Mouse (Mus musculus): ENCODE measurements around the gene Siae.

Siae gene

GRCm38 (mm10) chr9:37554838-37555748, at the start of gene Siae:
Gene Siae, plus strand, starts transcription at chr9:37555698.
- no peak for DNase-seq (ENCODE audit: low read depth, low spot score)

GRCm38 (mm10) chr9:37506023-37506422, 49.5 kb upstream of the Siae start:
- DNase-seq (ENCODE audit: low read depth, low spot score): no peak

GRCm38 (mm10) chr9:37512097-37512496, 43.4 kb upstream of the Siae start:
- no peak for DNase-seq (ENCODE audit: low read depth, low spot score)

DNA sequence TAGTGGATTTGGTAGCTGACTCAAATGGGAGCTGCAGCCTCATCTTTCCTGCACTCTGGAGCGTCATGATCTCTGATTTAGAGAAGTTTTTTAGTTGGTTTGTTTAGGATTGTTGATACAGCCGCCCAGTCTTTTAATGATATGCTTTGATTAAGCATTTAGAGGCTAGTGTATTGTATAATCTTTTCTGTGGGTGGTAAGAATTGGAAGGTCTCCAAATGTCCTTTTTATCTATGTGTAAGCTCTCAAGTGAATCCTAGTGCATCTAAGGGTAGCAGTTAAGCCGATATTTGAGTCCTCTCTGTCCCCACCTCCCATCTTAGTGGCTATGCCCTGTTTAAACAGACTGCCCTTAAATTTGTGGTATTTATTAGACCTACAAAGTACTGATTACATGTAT, 41.0 kb upstream of the Siae start:
- DNase-seq (ENCODE audit: low read depth, low spot score): no peak

GRCm38 (mm10) chr9:37517467-37517866, 38.0 kb upstream of the Siae start:
- no peak for DNase-seq (ENCODE audit: low read depth, low spot score)

DNA sequence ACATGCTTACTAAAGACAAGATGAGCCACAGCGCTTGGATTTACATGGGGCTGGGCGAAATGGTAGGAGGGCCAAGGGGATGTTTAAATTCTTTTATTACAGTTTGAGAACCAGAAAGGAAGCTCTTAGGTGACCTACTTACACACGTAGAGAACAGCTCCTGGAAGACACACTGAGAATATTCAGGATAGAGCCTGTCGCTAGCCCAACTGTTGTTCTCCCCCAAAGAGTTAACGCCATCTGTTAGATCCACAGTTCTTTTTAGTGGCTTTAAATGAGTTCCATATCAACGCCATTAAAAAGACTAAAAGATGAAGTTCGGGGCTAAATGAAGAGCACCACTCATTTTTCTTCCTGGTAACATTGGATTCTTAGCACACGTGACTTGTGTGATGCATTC, 36.5 kb upstream of the Siae start:
- DNase-seq (ENCODE audit: low read depth, low spot score): no peak

DNA sequence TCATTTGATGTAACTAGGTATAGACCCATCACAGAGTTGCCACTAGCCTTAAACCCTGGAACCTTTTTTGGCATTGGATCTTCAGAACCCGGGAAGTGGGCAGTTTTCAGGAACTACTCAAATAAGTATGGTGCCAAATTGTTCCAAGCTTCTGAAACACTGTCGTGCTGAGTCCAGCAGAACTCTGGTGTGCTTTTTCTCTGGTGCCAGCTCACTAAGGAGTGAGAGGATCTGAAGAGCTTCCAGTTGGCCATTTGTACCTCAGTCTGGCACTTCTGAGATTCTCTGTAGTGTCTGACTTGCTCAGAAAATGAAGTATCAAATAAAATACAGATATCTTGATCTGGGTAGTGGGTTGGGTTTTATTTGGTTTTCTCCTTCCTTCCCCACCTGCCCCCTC, 35.5 kb upstream of the Siae start:
- DNase-seq (ENCODE audit: low read depth, low spot score): no peak

DNA sequence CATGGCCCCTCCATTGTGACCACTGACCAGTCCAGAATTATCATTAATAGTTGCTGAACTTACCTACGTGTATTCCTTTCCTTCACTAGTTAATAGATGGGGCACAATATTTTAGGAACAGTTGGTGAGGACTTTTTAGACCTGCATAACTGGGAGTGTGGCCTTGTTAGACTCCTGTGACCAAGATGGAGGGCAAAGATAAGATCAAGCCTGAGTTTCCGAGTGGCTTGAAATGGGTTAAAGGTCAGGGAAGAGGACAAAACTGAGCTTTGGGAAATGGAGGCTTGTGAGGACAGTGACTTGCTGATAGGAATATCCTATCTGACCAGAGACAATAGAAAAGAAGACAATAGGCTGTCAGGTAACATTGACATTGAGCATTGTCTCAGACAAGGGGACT, 30.0 kb upstream of the Siae start:
- no peak for DNase-seq (ENCODE audit: low read depth, low spot score)

GRCm38 (mm10) chr9:37526443-37527395, 28.8 kb upstream of the Siae start:
- DNase-seq (ENCODE audit: low read depth, low spot score): no peak

DNA sequence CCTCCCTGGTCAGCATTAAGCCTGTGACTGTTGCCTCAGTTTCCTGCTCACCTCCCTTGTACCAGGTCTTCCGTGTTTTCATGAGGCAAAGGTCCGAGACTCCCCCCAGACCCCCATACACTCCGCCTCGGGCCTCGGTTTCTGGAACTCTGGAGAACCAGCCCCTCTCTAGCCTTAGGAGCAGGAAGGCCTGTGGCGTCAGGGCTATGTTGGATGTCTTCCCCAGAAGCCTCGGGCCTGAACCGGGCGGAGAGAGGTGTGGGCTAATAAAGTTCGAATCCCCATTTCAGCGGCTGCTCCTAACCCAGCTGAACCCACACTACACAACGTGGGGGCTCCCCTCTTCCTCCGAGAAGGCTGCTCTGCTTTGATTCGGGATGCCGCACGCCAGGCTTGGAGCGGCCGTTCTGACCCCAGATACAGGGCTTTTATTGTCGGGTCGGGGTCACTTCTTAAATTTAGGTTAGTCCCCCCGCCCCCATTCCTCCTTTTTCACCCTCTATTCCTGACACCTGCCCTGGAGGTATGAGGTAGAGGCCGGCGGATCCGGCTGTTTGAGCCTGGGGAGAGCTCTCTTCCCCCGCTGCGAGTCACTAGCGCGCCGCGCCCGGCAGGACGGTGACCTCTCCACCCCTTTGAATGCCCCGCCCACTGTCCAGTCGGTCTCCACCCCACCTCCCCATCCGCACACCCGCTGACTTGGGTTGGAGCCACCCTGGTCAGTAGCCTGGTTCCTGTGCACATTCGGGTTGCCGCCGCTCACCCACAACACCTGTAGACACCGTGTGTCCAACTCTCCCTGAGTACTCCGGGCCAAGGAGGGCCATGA, 27.9 kb upstream of the Siae start, which contains the start of gene Esam:
Gene Esam (plus strand): TSS at position 683 of the 829 bp plus-strand sequence.
- DNase-seq (ENCODE audit: low read depth, low spot score): no peak

DNA sequence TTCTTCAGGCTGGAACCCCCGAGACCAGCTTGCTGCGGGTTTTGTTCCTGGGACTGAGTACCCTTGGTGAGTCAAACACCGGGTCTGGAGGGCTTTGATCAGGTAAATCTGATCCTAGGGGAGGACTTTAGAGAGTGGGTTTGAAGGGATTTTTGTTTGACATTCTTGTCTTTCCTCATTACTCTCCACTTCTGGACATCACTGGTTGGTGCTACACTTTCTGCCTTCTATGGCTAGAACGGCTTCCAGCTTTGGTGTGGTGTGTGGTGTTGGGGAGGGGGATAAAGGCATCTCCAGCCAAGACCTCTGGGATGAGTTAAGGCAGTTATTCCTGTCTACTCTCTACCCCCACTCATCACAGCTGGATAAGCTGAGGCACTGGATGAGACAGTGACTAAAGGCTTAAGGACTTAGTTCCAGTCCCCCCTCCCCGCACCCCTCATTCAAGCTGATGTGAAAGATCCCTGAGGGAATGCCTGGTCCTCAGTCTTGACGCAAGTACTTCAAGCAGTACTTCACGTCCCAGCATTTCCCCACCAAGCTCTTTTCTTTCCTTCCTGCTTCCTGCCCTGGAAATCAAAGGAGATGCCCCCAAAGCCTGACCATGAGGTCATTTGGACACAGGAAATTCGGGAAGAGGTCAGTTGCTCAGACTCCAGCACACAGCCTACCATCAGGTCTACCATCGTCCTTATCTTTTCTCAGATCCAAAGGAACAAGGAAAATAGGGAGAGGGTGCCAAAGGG, 27.1 kb upstream of the Siae start:
- no peak for DNase-seq (ENCODE audit: low read depth, low spot score)

GRCm38 (mm10) chr9:37530031-37530887, 25.2 kb upstream of the Siae start:
- no peak for DNase-seq (ENCODE audit: low read depth, low spot score)

- no peak for DNase-seq (ENCODE audit: low read depth, low spot score)
These were observed 24.4 kb upstream of the Siae start for GRCm38 (mm10) chr9:37530888-37531705.

- DNase-seq (ENCODE audit: low read depth, low spot score): no peak
These were observed 18.6 kb upstream of the Siae start for GRCm38 (mm10) chr9:37536851-37537250.

DNA sequence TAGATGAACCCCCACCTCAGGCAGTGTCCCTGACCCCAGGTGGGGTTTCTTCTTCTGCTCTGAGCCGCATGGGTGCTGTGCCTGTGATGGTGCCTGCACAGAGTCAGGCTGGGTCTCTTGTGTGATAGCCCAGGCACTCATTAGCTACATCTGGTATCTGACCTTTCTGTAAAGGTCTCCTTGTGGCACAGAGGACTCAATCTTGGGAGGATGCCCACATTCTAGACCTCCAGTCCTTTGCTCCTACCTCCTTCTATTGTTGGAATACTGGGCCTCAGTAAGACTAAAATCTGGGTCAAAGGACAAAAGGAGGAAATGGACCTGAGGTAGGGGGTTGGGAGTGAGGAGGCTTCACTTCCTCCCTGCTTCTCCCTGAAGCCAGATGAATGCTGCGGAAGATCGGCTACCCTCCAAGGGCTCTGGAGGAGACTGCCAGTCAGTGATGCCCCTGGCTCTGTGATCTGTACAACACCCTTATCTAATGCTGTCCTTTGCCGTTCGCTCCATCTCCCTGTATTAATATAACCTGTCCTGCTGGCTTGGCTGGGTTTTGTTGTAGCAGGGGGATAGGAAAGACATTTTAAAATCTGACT, 17.7 kb upstream of the Siae start:
- no peak for DNase-seq (ENCODE audit: low read depth, low spot score)

- DNase-seq (ENCODE audit: low read depth, low spot score): no peak
These were observed 16.1 kb upstream of the Siae start, which contains the start of gene Vsig2 for GRCm38 (mm10) chr9:37539170-37540025. Gene Vsig2, plus strand, starts transcription at chr9:37539255.

- DNase-seq (ENCODE audit: low read depth, low spot score): no peak
These were observed 15.3 kb upstream of the Siae start for GRCm38 (mm10) chr9:37540226-37540625.
